Mouse (Mus musculus): Measurements from ENCODE around the gene Defb35.
A peak's percentile ranks its signal among the peaks of the same experiment; 100 is the strongest.
"Not testable (repeated sequence)": the region's sequence is repeated elsewhere in the genome, so short reads cannot be mapped to it uniquely, and the experiment has no call there.

The Defb35 gene

DNA sequence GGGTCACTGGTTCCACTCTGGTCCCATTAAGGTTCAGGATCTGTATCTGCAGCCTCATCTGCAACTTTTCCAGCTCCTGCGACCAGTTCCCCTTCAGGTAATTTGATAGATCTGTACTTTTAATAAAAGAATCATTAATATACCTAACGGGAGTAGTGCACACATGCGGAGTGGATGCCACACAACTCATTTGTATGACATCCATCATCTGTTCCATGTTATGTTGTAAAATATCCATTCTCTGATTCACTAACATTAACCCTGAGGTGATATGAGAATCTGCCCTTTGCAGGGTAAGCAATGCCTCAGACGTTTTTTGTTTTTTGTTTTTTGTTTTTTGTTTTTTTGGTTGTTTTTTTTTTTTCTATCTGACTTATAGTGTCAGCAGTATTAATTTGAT is at the start of gene Defb35:
Gene Defb35, plus strand, starts transcription at position 301 of the 400 bp plus-strand sequence.
- DNase-seq (ENCODE audit: low spot score in 2 of 2) = not testable (repeated sequence)

DNA sequence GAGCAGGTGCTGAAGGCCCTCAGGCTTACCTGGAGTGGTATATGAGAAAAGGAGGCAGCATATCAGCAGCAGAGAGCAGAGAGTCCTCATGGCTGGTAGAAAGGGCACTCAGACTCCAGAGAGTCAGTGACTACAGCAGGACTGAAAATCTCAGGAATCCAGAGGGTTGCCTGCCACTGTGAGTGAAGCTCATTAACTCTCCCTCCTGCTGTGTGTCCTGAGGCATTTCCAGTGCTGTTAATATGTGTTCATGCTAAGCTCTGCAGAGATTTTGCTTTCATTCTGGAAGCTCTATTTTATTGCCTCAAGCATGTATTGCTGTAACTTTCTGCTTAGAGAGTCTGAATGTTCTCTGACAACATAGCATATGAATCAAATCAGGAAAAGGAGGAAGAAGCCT is 31.9 kb upstream of the Defb35 start, which contains the start of gene Defb11:
Gene Defb11, minus strand, starts transcription at position 123 of the 400 bp plus-strand sequence.
- not testable (repeated sequence) for DNase-seq (ENCODE audit: low spot score in 2 of 2)

DNA sequence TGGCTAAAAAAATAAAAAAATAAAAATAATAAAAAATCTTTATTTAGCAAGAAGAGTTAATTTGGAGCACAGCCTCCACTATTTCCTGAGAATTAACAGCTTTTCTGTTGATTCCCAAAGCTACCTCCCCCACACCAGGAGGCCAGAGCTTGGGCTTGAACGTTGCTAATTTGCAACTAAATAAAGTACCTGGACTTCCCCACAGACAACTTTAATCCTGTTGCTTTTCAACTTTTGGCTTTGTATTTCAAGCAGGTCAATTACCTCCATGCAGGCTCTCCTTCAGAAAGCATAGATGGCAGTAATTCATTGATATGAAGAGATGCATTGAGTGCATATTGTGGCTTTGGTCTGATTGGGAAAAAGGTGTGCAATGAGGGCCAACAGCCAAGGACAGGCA is 26.2 kb upstream of the Defb35 start:
- DNase-seq (ENCODE audit: low spot score in 2 of 2) = no peak

DNA sequence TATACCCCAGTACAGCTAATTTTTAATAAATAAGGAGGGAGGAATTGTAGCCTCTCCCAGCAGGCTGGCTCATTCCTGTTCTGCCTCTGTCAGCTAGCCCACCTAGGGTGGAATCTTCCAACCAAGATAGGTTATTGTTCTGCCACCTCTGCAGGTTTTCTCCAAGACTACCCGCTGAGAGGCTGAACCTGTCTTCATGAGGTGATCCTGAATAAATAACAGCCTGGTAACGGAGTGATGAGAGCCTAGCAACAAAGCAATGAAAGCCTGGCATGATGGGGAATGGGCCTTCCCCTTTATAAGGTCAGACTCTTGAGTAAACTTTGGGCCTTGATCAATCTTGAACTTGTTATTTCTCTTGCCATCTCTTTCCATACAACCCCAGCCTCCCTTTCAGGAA is 25.6 kb upstream of the Defb35 start:
- DNase-seq (ENCODE audit: low spot score in 2 of 2) = no peak

DNA sequence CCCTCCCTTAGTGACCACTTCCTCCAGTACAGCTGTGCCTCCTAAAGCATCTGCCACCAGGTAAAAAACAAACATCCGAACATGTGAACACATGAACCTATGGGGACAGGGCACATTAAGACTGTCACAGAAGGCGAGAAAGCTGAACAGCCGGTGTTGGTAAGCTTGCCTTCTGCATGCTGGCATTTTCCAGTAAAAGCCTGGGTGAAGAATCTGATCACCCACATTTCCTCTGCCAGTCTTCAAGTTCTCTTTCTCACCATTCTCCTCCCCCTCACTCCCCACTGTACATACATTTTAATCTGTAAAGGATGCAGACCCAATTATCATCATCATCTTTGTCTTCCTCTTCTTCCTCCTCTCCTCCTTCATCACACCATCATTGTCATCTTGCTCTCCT is 22.5 kb upstream of the Defb35 start:
- DNase-seq (ENCODE audit: low spot score in 2 of 2) = peak in 1 of 2 experiments; percentile 4

DNA sequence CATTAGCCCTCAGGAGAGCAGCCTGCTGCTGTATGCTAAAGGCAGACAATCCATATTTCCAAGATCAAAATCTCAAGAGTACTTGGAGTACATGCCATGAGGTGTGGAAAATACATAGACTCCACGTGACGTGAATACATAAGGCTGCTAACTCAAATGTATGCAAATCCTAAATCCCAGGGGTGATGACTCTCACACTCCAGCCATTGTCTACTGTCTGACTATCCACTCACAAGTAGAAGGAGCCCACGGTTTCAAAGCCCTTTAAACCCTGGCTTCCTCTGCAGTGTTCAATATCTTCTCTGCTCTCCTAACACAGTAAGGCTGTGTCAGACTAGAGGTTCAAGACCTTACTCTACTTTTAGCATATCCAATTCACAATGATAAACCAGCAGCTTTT is 7.4 kb upstream of the Defb35 start:
- DNase-seq (ENCODE audit: low spot score in 2 of 2) = not testable (repeated sequence)

DNA sequence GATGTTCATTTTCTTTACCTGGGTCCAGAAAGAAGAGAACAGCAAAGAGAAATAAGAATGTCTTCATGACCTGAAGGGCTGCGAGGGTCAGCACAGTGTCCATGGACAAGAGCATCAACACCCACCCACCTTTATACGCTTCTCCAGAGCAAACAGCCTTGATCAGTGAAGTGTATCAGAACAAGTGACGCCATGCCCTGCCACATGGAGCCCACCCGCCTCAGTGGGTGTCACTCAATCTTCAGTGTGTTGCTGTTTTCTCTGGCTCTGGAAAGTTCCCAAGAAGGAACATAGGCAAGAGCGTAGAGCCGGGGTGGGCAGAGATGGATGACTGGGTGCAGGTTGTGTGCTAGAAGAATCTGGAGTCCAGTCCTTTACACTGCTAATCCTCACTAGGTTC is 5.5 kb upstream of the Defb35 start, which contains the start of gene Defb15:
Gene Defb15, minus strand, starts transcription at position 101 of the 400 bp plus-strand sequence.
- no peak for DNase-seq (ENCODE audit: low spot score in 2 of 2)

DNA sequence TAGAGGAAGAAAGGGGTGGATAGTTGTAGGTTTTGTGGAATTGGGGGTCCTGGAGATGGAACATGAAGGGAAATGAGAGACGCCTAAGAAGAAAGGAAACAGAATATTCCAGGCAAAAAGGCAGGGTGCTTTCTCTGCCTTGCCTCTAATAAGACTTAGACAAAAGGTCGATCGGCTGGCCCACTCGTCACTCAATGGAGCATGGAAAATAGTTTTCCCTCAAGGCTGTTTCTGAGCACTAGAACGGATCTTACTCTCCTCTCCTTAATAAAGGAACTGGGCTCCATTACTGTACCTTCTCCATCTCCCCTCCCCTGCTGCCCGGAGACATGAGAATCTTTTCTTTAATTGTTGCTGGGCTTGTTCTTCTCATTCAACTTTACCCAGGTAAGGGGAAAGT is 8.3 kb downstream of the Defb35 start, which contains the start of gene Defb13:
Gene Defb13, plus strand, starts transcription at position 301 of the 400 bp plus-strand sequence.
- DNase-seq (ENCODE audit: low spot score in 2 of 2) = no peak

DNA sequence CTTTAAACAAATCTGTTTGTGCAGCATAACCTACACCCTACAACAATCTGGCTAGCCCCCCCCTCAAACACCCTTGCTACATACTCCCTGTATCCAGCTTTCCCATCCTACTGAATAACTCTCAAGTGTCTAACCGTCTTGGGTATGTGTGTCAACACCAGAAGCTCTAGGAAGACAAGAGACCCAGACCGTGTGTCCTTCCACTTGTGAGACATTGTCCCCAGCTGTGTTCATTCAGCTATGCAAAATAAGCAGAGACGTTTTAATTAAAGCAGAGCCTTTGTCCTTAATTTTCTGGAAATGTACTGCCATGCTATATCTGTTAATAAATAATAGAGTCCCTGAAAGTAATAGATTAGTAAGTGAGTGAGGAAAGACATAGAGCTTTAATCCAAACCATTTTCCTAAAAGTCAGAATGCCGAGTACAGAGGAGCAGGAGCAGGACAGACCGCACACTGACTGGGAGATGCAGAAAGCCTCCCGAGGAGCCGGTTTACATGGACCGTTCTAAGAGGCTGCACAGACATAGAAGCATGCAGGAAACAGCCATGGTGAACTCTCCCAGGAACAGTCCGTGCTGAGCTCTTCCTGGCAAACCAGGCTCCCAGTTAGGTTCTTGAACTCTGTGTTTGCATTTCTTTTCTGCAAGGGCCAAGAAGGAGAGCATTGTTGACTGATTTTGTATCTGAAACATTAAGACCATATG is 9.3 kb downstream of the Defb35 start:
- DNase-seq (ENCODE audit: low spot score in 2 of 2) = no peak

DNA sequence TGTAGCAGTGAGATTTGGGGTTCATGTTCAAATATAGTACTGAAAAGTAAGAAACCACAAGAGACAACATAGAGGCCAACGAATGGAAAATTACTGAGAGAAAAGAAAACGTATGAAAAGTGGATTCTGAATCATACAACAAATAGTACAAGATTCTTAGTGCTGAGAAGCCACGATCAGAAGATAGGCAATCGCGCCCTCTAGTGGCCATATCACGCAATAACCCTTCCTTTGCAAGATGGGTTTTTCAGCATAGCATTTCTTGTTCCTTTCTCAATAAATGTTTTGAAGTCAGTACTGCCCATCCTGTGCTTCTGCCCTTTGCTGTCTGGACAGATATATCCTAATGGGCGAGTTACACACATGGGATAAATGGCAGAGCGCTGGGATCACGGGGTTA is 17.2 kb downstream of the Defb35 start:
- peak; percentile 49 to 50 for DNase-seq (ENCODE audit: low spot score in 2 of 2)

DNA sequence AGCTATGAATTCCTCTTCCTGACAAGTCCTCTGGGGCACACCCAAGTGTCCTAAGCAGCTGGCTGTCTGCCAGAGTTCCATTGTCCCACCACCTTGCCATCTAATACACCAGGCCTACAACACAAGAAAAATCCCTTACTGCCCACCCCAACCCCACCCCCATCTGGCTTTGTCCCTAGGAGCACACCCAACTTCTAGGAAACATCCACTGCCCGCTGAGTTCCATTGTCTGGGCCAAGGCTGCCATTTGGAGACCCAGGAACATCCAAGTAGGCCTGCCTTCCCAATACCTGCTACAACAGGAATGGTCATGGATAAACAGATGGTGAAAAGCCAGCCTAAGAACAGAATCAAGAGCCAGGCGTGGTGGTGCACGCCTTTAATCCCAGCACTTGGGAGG is 18.2 kb downstream of the Defb35 start:
- DNase-seq (ENCODE audit: low spot score in 2 of 2) = no peak

DNA sequence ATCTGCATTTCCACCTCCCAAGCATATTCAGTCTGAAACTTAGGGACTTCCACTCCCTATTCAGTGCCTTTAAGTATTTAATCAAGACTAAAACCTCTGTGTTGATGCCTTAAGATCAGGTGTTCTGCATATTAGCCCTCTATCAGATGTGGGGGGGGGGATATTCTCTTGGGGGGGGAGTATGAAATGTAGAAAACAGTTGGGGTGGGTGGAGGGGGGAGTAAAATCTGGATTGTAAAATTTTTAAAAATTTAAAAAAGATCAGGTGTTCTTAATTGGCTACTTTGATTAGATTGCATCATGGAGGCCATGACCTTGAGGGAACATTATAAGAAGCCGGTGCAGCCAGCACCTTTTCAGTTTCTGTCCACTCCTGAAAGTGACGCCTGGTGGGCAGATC is 20.3 kb downstream of the Defb35 start, which contains the start of gene Fam90a1a:
Gene Fam90a1a, plus strand, starts transcription at position 301 of the 400 bp plus-strand sequence.
- no peak for DNase-seq (ENCODE audit: low spot score in 2 of 2)

DNA sequence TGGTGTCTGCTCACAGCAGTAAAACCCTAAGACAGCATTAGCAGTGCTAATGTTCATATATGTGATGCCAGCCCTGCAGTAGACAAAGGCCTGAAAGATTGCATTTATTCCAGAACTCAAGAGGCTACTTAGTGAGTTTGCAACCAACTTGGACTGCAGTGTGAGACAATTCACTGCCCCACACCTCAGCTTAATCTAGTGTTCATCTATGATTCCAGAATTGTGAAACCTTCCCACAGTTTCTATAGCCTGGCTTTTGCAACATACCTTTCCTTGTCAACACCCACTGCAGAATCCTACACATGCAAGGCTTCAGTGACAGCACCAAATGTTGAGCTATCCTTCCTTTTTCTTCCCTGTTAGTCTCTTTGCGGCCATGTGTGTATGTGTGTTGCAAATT is 28.5 kb downstream of the Defb35 start:
- DNase-seq (ENCODE audit: low spot score in 2 of 2) = no peak

DNA sequence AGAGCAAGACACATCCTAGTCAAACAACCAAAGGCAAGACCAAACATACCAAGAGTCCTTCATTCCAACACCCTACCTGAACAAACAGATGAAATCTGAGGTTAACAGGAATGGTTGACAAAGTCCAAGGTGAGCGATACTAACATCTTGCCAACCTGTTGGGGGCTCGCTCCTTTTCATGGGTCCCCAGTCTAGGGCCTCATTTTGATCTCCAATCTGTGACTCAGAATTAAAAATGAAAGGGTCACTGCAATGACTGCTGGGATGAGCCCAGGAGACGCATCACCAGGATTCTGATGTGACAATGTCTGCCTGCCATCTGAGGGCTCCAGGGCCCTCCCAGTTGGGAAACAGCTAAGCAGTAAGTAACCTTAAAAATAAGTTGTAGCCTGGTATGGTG is 31.3 kb downstream of the Defb35 start, which contains the start of gene Ccdc70:
Gene Ccdc70, plus strand, starts transcription at position 301 of the 400 bp plus-strand sequence.
- no peak for DNase-seq (ENCODE audit: low spot score in 2 of 2)

DNA sequence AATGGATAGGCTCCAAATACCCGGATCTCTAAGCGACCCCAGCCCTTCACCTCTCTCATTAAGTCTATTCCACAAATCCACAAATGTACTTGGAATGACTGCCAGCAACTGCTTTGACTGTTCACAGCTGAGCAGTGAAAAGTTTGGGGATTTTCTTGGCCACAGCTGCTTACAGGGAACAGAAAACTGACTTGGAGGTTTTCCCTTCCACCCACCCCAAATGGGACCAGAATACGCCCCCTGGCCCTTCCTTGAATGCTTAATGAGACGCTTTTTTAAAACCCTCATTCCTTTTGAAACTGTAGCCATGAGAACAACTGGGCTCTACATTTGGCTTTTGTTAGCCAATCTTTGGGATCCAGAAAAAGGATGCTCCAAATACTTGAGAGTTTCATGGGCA is 40.0 kb downstream of the Defb35 start:
- DNase-seq (ENCODE audit: low spot score in 2 of 2) = no peak

DNA sequence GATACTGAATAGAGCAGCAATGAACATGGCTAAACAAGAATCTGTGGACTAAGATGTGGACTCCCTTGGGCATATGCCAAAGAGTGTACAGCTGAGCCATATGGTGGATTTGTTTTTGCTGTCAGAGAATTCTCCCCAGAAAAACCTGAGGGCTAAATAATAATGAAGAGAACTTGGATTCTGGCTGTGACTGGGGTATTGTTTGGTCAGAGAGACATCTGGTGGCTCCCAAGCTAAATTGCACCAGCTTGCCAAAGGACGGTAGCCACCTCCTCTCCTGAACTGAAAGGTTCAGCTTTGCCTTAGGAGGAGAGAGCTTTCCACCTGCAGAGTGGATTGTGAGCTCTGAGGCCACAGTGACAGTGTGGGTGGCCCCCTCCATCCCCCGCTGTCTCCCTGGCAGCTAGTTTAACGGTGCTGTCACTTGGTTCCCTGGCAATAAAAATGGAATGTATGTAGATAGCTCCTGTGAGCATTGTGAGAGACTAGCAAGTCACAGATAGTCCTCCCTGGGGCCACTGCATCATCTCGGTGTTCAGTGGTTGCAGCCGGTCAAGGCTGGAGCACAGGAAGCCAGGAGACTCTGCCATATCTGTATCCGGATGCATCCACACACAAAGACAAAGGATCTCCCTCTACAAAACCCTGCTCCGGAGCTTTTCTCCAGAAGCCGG is 43.6 kb downstream of the Defb35 start:
- peak in 1 of 2 experiments; percentile 21 for DNase-seq (ENCODE audit: low spot score in 2 of 2)

All from frontal cortex, postnatal 25 days (tissue).